Mouse (Mus musculus) lung, postnatal 0 days (tissue): ENCODE measurements around the gene Spata1.

Experiments
- CTCF ChIP-seq: IDR thresholded peaks from 2 replicates; pipeline ENCODE4 v1.5.1; 2016; ENCODE audit warnings: antibody characterized with exemption, mild to moderate bottlenecking
- EP300 ChIP-seq: IDR thresholded peaks from 2 replicates; pipeline ENCODE4 v1.6.1; 2016; ENCODE audit warnings: antibody characterized with exemption, mild to moderate bottlenecking, control low read depth

GRCm38 (mm10) chr3:146449745-146450250 lies 49.8 kb downstream of the Spata1 start, which contains the start of gene Ctbs:
- TF ChIP-seq CTCF (no peak), EP300 (no peak)
